Mouse (Mus musculus) stomach, postnatal 0 days (tissue): ENCODE measurements around the gene Agmat. TPM values are rescaled to one million over a fixed set of nuclear protein-coding genes. Genes with fewer than 3 reads are reported as not detected.

Experiments
- ATAC-seq: fragments of 200-750 bp; cut with Nextera tagmentation; 2 replicates; pipeline ENCODE4 v1.8.0; 2017; ENCODE audit not compliant: low FRiP score, low TSS enrichment
- DNase-seq: peaks from one replicate; pipeline ENCODE4 v3.0.0-alpha.2; 2016; ENCODE audit warnings: low spot score
- H3K27ac ChIP-seq: fragments of 300-500 bp; sonication (generic); replicated peaks from 2 replicates; pipeline ENCODE4 v1.5.1; 2014; ENCODE audit warnings: mild to moderate bottlenecking, control low read depth
- H3K27me3 ChIP-seq: fragments of 300-500 bp; sonication (generic); 2 replicates; pipeline ENCODE4 v1.6.1; 2014; ENCODE audit warnings: low read length; ENCODE audit not compliant: control insufficient read depth, insufficient read depth
- H3K36me3 ChIP-seq: fragments of 300-500 bp; sonication (generic); 2 replicates; pipeline ENCODE4 v1.6.1; 2014; ENCODE audit warnings: low read length, mixed read lengths; ENCODE audit not compliant: control insufficient read depth, insufficient read depth
- H3K4me1 ChIP-seq: fragments of 300-500 bp; sonication (generic); replicated peaks from 2 replicates; pipeline ENCODE4 v1.6.1; 2014; ENCODE audit warnings: antibody characterized with exemption; ENCODE audit not compliant: control insufficient read depth, insufficient read depth
- H3K4me2 ChIP-seq: fragments of 300-500 bp; sonication (generic); replicated peaks from 2 replicates; pipeline ENCODE4 v1.6.1; 2014; ENCODE audit warnings: low read depth, mild to moderate bottlenecking, control low read depth, moderate library complexity
- H3K4me3 ChIP-seq: fragments of 300-500 bp; sonication (generic); 2 replicates; pipeline ENCODE4 v1.5.1; 2014; ENCODE audit warnings: low read depth, low read length, control low read depth
- H3K9ac ChIP-seq: fragments of 300-500 bp; sonication (generic); 2 replicates; pipeline ENCODE4 v1.6.1; 2014; ENCODE audit warnings: mild to moderate bottlenecking, low read length, control low read depth, mixed read lengths
- H3K9me3 ChIP-seq: fragments of 300-500 bp; sonication (generic); 2 replicates; pipeline ENCODE4 v1.6.1; 2016; ENCODE audit warnings: low read length; ENCODE audit not compliant: control insufficient read depth
- CTCF ChIP-seq: IDR thresholded peaks from 2 replicates; pipeline ENCODE4 v1.5.1; 2016; ENCODE audit warnings: antibody characterized with exemption, low read depth, mild to moderate bottlenecking, moderate library complexity
- EP300 ChIP-seq: optimal IDR thresholded peaks from 2 replicates; pipeline ENCODE3; 2016; ENCODE audit warnings: antibody characterized with exemption
- WGBS: fragments of 180-500 bp; shearing (Covaris S2); extraction: QIAGEN DNeasy Blood & Tissue Kit; methylation state at CpG from one replicate; pipeline ENCODE4 v1.1.7; 2014; 5-methylcytosine and 5-hydroxymethylcytosine counted together
- polyA plus RNA-seq: library from polyadenylated mRNA; unstranded; fragments of >200 nt; fragmentation: Nextera tagmentation; extraction: Ambion mirVana; gene quantifications from 2 replicates; pipeline ENCODE4 v1.2.1, GENCODE M21; 2015

Agmat gene
- polyA plus RNA-seq, 1 experiment from 2014 or later: 0.13 TPM

DNA sequence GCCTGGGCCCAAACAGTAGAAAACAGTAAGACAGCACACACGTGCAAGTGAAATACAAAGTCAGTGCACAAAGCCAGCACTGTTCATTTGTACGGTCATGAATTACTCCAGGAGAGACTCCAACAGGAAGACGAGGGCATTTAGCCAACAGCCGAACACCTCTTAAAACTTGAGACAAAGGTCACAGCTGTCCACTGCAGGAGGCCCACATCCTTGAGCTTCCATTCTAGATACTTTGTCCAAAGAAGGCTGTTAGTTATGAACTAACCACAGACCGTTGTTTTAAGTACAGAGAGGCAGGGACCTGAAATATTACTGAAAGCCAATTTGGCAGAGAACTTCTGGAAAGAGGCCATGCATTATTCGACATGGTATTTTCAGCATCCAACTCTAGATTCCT, 40.6 kb downstream of the Agmat start:
- H3K4me1 ChIP-seq: 0 out of 2 replicates have a peak, but pooled peaks cover 4% of the 10 kb centered on the region
- H3K27ac ChIP-seq: no peak overlapping the region; the same call in 1 of the 2 replicates

DNA sequence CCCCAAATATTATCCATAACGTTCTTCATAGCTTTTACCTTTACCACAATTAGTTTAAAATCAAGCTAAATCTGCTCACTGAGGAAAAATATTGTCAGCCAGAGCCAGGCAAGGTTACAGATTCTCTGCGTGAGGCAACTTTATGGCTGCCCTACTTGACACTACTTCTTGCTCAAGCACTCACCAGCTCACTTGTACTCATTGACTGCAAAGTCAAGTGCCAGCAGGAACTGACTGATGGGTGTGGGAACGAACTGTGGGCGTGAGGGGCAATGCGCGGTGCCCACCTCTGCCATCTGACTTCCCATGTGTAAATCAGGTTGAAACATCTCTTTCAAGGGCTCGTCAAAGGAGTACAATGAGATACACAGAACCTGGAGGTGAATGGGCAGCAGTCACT, 41.0 kb downstream of the Agmat start:
- DNase-seq (no peak), ATAC-seq (no peak)
- TF ChIP-seq EP300 (no peak), CTCF (no peak)
- no peaks in the 10 kb centered on the region for H3K9me3 ChIP-seq
- WGBS: 90% methylated on average over 7 of the region's 7 CpGs
- H3K4me2 ChIP-seq: no peak overlapping the region
- no peaks in the 10 kb centered on the region for H3K27me3 ChIP-seq
- H3K4me3 ChIP-seq: no peak overlapping the region
- H3K36me3 ChIP-seq: peaks cover 10% of the 10 kb centered on the region
- no peak overlapping the region for H3K27ac ChIP-seq
- no peak overlapping the region for H3K9ac ChIP-seq
- 0 out of 2 replicates have a peak, but pooled peaks cover 4% of the 10 kb centered on the region for H3K4me1 ChIP-seq

More for the DNA sequence above, 40.6 kb downstream of the Agmat start:
- no peak for DNase-seq
- H3K4me3 ChIP-seq: no peak overlapping the region
- H3K36me3 ChIP-seq: peaks cover 11% of the 10 kb centered on the region
- 58% methylated on average over 6 of the region's 6 CpGs for WGBS
- H3K9ac ChIP-seq: no peak overlapping the region
- H3K4me2 ChIP-seq: no peak overlapping the region
- ATAC-seq: no peak
- H3K9me3 ChIP-seq: no peaks in the 10 kb centered on the region
- peak; percentile 43 for TF ChIP-seq EP300
- no peak for TF ChIP-seq CTCF
- H3K27me3 ChIP-seq: no peaks in the 10 kb centered on the region

DNA sequence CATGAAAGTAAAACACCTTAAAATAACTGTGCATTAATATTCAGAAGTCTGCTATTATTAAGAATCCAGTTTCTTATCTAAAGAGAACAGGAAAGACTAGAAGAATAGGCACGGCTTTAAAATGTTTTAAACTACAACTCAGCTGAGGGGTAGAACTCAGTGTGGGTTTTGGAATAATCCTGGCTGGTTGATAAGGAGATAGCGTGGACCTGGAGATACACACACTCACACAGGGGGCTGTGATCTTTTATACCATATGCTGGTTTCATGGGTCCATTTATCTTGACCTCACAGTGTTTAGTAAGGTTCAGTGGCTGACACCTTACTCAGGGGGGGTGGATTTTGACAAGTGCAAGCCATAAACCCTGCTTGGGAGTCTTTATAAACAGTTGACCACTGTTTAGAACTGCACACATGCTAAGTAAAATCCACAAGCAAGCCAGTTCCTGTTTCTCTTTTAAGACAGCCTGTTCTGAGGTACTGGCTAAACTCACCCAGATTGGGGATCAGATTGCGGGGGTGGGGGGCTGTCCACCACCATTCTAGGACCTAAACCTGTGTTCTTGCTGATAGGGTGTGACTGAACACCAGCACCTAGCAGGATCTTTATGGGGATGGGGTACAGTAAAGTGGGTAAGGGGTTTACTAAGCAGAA, 43.2 kb downstream of the Agmat start:
- 31% methylated on average over 3 of the region's 3 CpGs for WGBS
- Histone ChIP-seq H3K4me1 (0 out of 2 replicates have a peak, but pooled peaks cover 4% of the 10 kb centered on the region), H3K4me3 (peak overlapping the region; percentile 96), H3K9me3 (no peaks in the 10 kb centered on the region), H3K36me3 (no peaks in the 10 kb centered on the region; the same call in 1 of the 2 replicates), H3K27ac (peak overlapping the region; percentile 90), H3K9ac (peak overlapping the region; percentile 96), H3K4me2 (peak overlapping the region; percentile 85), H3K27me3 (no peaks in the 10 kb centered on the region)
- DNase-seq (peak; percentile 23), ATAC-seq (no peak)
- TF ChIP-seq EP300: no peak
- TF ChIP-seq CTCF: no peak

DNA sequence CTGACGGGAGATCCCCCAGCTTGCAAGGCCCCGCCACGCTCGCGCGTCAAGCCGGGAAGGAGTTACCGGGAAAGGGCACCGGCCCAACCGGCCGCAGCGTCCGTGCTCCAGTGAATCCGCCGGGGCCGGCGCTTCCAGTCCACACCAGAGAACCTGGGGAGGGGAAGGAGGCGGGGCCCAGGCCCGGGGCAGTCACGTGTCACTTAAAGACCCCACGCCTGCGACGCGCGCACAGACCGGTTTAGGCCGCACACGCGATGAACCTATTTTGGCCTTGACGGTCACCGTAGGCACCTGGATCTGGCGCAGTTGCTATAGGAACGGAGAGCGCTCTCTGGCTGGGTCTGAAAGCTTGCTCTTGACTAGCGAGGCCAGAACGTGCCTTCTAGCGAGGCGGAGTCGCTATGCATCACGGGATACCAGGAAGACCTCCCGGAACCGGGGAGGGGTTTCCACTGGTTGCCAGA, 44.1 kb downstream of the Agmat start, which contains the start of gene Dnajc16:
TSS of gene Dnajc16 (minus strand) at position 408 of the 467 bp plus-strand sequence.
- peak within 1 kb of the TSS; percentile 96 for H3K4me3 ChIP-seq
- 0 out of 2 replicates have a peak, but pooled peaks cover 4% of the 10 kb centered on the region for H3K4me1 ChIP-seq
- H3K9ac ChIP-seq: peak within 1 kb of the TSS; percentile 96
- peak within 1 kb of the TSS; percentile 85 for H3K4me2 ChIP-seq
- H3K27ac ChIP-seq: peak within 1 kb of the TSS; percentile 90
- H3K27me3 ChIP-seq: no peaks in the 10 kb centered on the region
- no peaks in the 10 kb centered on the region; the same call in 1 of the 2 replicates for H3K36me3 ChIP-seq
- WGBS: under 1% methylated on average over 42 of the region's 42 CpGs
- peak; percentile 98 for DNase-seq
- TF ChIP-seq CTCF (peak; percentile 50), EP300 (no peak)
- peak; percentile 90 for ATAC-seq
- no peaks in the 10 kb centered on the region for H3K9me3 ChIP-seq

DNA sequence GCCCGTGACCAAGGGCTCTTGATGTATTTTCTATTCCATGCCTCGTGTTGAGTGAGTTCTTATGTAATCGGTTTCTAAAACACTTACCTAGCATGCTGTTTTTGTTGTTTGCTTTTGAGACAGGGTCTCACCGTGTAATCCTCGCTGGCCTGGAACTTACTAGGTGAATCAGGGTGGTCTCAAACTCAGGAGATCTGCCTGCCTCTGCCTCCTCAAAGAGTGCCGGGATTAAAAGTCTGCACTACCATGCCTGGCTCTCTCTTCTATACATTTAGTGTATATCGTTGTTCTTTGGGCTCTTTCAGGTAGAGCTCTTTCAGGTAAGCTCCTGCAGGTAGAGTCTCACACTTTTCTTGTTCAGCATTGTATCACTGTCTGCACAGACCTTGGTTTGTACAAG, 45.0 kb downstream of the Agmat start:
- DNase-seq: no peak

DNA sequence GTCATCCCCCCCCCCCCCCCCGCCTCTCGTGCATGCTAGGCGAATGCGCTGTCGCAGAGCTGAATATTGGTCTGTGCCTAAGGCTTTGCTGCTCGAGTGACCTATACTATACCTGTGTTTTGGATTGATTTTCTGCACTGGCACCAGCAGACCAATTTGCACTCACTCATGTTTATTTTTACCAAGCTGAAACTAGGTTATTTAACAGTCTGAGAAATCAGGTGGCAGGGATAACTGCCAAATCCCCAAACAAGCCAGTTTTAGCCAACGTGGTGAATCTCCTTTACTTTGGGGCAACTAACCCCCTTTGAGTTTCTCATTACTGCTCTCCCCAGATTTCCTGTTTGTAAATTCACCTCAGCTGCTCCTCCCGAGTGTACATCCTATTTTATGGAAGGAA, 45.5 kb downstream of the Agmat start:
- no peak overlapping the region for H3K9ac ChIP-seq
- ATAC-seq (no peak), DNase-seq (no peak)
- H3K27me3 ChIP-seq: no peaks in the 10 kb centered on the region
- 0 out of 2 replicates have a peak, but pooled peaks cover 4% of the 10 kb centered on the region for H3K4me1 ChIP-seq
- 78% methylated on average over 8 of the region's 8 CpGs for WGBS
- H3K36me3 ChIP-seq: peaks cover under 1% of the 10 kb centered on the region; the same call in 1 of the 2 replicates
- H3K4me2 ChIP-seq: no peak overlapping the region
- no peaks in the 10 kb centered on the region for H3K9me3 ChIP-seq
- no peak overlapping the region for H3K27ac ChIP-seq
- H3K4me3 ChIP-seq: no peak overlapping the region
- TF ChIP-seq CTCF (no peak), EP300 (no peak)

More for the DNA sequence above, 45.0 kb downstream of the Agmat start:
- H3K36me3 ChIP-seq: no peaks in the 10 kb centered on the region
- 0 out of 2 replicates have a peak, but pooled peaks cover 4% of the 10 kb centered on the region for H3K4me1 ChIP-seq
- H3K27ac ChIP-seq: no peak overlapping the region
- H3K4me2 ChIP-seq: no peak overlapping the region
- no peaks in the 10 kb centered on the region for H3K9me3 ChIP-seq
- TF ChIP-seq EP300: no peak
- TF ChIP-seq CTCF: no peak
- H3K9ac ChIP-seq: no peak overlapping the region
- ATAC-seq: no peak
- H3K4me3 ChIP-seq: no peak overlapping the region
- WGBS: 89% methylated on average over 7 of the region's 7 CpGs
- no peaks in the 10 kb centered on the region for H3K27me3 ChIP-seq
